Mouse (Mus musculus) adrenal gland, adult 8-10 months (tissue): ENCODE measurements around the gene Snph. TPM values are rescaled to one million over a fixed set of nuclear protein-coding genes. Genes with fewer than 3 reads are reported as not detected.
A peak's percentile ranks its signal among the peaks of the same experiment; 100 is the strongest.
"Not testable (repeated sequence)": the region's sequence is repeated elsewhere in the genome, so short reads cannot be mapped to it uniquely, and the experiment has no call there.

Experiments used
- DNase-seq: peaks from one replicate; pipeline ENCODE4 v3.0.0; 2022
- total RNA-seq, 4 experiments: library from RNA; stranded (reverse); gene quantifications; 2 replicates each; pipeline ENCODE4 v1.2.4; 2022

The Snph gene
- total RNA-seq: 10 to 100 TPM; 12.5 to 39.1 (median 22.8) TPM

DNA sequence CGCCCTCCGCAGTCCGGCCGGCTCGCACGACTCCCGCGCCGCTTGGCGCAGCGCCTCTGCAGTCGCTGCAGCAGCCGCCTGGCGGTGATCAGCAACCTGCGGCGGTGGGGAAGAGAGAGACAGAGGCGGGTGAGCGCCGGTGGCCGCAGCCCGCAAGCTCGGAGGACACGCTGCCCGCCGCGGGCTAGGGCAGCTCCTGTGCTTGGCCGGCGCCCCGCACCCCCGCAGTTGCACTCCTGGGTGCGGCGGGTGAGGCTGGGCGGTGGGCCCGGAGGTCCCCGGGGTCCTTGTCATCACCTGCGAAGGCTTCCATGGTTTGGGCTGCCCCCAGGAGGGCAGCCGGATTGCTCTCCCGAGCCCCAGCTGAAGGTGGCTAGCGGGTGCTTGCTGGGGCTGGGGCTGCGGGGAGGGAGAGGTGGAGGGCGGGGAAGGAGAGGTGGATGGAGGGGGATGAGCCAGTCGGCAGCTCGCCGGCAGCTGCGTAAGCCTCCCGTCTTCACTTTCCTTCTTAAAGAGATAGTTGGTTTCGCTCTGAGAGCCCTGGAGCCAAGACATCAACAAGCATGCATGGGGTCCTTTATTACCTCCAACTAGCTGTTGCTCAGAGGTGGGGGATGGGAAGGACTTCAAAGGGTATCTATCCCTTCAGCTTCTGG lies at the start of gene Snph:
Snph (minus strand) TSS at position 435 of the 656 bp plus-strand sequence.
- peak; percentile 55 for DNase-seq

DNA sequence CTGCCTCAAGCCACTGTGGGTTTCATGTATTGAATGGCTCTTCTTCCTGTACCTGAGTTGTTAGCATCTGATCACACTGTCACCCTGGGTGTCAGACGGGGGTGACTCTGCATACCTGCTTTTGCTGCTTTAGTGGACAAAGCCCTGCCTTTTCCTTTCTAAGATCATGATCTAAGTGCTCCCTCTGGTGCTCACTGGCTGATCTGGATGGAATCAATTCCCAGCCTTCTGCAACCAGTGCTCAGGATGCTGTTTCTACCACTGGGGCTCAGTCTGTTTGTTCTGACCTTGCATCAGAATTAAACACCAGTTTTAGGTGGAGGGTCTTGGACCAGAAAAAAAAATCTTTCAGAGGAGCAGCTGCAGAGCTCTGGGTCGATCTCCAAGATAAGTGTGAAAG lies 43.8 kb upstream of the Snph start:
- DNase-seq: no peak

DNA sequence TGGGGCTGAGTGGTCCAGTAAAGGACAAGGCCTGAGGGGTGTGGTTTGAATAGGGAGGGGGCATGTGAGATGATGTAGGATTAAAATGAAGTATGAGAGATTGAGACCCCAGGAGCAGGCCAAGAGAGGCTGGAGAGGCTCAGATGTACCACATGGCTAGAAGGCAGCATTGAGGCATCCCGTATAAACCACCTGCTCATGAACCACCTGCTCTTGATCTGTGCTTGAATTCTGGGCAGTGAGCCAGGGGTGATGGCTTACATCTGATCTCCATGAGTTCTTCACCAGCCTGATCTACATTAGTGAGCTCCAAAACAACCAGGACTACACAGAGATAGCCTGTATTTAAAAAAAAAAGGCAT lies 38.6 kb upstream of the Snph start:
- no peak for DNase-seq

DNA sequence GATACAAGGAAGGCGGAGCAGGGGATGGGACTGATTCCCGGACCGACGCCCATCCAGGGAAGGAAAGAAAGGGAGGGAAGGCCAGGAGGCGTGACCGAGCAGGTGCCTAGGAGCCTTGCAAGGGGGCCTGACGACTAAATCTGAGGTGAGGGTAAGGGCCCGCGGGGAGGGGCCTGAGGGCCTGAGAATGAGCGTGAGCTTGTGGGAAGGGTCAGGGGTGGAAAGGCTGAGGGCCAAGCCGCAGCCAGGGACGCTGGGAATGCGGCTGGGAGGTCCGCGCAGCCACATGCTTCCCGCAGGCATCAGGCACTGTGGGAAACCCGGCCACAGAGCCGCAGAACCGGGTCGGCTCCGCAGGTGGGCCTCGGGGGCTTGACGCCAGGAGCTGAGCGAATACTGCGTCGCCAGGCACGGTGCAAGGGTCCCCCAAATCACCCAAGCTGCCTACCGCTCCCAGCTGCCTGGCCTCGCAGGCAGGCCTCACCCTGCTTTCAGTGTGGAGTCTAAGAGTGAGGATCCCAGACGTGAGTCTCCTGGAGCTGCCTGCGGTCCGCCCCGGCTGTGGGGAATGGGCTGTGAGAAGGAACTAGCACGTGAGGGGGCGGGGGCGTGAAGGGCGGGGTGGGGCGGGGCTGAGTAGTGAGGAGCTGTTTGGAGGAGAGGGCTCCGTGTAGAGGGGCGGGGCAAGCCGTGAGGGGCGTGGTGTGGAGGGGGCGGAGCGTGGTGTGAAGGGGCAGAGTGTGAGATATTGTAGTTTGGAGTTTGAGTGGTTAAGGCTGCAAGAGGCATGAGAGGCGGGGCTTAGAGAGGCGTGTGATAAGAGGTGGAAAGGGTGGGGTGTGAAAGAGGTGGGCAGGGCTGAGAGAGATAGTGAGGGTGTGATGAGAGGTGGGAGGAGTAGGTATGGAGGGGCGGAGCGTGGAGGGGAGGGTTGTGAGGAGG lies 37.9 kb upstream of the Snph start:
- DNase-seq: no peak

DNA sequence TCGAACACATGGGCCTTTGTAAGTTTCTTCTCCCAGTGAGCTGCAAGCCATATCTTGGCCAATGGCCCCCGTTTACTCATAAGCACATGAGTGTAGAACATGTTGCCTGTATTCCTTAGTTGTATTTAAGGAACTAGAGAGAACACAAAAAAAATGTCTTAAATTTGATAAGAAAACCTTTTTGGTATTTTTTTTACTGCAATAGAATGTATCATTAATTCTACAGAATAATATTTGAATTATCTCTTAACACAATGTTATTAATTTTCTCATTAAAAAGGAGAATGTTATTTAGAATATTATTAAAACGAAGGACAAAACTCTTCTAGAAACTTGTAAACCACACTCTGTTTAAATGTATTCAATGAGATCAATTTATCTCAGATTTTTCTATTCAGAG lies 36.0 kb upstream of the Snph start, which contains the start of gene Rad21l:
Rad21l (minus strand) TSS at position 101 of the 400 bp plus-strand sequence.
- no peak for DNase-seq

DNA sequence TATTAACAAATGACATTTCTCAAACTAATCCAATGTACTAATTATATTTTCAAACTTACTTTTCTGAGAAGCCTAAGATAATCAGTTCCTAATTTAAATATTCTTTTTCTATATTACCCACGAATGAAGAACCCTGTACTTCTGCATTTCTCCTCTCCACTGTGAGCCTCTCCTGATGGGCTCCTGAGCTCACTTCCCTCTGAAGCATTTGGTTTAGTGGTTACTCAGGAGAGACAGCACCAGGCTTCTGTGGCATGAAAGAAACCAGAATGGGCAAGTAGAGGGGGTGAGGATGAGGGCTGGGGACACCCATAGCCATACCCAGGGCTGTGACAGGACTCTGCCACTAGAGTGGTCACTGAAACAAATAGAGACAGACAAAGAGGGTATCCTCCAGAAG lies 19.7 kb upstream of the Snph start:
- DNase-seq: no peak

DNA sequence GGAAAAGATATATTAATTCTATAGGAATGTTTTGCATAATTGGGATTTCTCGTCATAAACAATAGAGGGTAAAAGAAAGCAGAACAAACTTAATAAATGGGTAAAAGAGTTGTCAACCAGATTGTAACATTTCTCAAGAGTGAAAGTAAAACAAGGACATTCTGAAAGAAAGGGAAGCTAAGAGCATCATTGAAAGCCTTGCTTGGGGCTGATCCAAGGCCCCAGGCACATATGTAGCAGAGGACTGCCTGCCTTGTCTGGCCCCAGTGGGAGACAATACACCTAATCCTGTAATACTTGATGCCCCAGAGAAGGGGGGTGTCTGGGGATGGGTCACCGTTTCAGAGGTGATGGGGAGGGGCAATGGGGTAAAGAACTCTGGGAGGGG lies 3.6 kb upstream of the Snph start:
- no peak for DNase-seq

DNA sequence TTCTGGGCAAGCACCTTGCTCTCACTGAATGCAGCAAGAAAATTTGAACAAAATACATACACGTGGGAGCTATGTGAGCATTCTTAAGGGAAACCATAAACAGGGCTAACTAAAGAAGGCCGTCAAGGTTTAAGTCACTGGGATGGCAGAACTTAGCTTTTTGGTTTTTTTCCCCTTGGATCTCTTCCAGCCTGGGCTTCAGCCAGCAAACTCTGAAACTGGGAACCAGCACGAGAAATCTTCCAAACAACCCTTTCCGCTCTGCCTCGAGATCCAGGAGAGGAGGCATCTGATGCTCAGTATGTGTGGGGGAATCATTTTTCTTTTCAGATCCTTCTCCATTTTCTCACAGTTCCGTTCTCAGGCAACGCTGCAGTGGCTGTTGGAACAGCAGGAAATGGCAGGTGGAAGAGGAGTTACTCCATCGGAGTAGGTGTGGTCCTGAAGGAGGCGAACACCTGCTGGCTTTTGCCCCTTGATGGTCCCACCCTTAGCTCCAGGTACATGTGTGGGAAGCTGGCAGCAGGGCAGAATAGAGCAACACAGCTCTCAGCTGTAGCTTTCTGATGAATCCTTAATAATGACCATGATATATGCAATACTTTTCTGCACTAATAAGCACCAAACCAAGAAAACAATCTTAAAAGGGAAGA lies 3.1 kb upstream of the Snph start:
- DNase-seq: no peak

DNA sequence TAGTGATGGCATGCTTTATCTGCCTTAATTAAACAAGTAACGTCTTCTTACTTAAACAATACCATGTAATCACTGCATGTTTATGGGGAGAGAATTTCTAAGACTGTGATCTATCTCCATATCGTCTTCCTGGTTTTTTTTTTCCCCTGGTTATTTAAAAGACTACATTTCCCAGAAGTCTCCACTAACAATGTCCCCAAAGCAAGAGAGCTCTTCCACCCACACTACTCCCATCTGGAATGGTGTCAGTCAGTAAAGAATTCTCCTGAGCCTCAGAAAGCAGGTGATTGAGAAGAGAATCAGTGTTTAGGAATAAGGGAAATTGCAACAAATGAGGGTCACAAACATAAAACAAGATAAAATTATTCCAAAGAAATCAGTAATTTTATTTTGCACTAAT lies 2.5 kb upstream of the Snph start:
- no peak for DNase-seq

DNA sequence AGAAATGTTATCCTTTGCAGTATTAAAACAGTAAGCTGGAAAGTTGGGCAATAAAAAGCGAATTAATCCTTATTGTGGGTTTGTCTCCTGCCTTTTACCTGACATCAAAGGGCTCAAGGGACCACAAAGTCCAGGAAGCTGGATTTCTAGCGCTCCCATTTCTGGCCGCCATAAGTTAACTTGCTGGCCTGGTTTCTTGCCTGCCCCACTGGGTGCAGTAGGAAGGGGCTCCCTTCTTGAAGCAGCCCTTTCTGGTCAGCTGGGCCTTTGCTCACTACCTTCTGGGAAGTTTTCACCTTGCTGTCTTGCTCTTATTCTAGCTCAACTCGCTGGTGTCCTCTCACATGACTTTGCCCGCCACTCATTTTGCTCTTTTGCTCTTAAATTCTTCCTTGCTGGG lies 589 bp upstream of the Snph start:
- no peak for DNase-seq

DNA sequence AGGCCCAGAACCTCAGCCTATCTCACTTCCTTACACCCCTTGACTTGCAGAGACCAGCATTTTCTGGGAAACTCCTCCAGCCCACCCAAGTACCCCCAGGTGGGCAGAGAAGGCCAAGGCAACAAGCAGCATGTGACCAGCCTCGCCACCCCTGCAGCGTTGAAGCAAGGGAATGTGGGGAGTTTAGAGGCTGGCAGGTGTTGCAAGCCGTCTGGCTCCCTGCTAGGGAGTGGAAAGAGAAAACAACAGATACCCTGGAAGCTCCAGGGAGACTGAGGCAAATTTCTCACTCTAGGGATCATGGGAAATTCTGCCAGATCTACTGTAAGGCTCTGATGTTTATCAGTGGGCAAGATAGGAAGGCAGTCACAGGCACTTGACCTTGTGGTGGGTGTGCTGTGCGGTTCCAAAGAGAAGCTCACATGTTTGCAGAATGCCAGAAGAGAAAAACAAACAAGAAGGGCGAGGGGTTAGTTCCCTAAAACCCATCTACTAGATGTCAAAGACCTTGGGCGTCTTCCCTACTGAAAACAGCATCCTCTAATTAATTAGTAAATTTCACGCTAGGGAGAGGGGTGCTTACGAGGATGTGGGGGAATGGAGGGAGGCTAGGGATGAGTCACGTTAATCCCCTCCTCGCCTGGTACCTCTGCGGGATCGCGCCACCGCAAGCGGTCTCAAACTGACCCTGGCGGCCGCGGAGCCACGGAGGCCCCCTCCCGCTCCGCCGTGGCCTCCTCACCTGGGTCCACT lies 811 bp downstream of the Snph start:
- DNase-seq: no peak

DNA sequence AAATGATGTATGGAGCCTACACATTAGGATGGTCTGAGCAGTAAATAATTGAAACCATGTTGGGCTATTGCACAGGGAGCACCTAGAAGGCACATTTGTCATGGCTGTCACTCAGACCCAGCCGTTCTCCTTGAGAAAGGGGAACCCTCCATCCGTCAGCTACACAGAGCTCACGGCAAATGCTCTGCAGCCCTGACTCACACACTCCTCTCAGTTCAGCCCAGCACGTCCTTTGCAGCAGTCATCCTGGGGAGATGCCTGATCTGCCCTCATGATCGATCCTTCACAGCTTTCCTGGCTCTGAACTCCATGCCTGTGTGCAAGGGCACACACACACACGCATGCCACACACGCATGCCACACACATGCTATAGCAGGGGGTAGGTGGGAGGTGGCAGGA lies 3.1 kb downstream of the Snph start:
- no peak for DNase-seq

DNA sequence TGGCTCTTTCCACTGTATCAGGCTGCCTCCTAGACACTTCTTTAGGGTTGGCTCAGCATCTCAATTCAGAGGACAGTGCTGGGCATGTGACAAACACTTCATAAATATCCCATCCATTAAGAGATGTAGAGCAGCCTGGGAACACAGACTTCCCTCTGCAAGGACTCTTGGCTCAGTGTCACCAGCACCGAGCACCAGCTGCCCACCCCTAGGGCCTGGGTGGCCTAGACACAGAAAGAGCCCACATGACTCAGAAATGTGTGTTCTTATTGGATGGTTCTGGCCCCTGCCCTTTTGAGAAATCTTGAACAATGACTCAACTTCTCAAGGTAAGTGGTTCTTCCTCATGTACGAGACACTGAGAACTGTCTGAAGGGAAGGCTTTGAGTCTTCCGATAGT lies 4.4 kb downstream of the Snph start:
- DNase-seq: no peak

DNA sequence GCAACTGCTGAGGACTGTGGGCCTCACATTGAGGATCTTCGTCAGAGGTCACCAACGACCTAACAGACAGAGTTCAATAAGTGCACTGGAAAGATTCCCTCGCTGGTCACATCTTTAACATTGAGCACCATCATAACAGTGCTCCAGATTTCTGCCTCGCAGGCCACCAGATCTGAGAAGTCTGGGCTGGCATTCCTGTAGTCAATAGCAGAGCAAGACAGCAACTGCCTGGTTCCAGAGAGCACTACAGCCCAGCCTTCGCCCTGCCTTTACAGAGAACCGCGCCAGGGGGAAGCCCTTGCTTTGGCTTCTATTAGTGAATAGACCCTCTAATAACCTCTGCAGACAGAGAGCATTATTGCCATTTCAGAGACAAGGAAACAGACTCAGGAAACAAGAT lies 6.1 kb downstream of the Snph start:
- no peak for DNase-seq

DNA sequence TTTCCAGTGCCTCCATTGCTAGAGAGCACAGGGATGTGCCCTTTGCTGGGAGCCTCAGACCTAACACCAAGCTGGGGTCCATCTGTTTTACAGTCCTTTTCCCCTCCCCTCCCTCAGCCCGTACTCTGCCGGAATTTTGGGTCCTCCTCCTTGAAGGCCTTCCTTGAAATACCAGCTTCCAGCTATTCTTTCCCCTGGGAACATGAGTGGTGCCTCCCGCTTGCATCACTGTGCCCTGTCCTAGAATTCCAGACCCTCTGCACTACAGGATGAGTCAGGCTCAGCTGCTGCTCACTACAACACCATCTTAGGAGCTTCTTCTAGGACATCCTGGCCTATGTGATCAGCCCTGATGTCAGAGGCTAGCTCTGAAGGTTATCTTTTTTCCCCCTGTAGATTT lies 8.6 kb downstream of the Snph start:
- DNase-seq: no peak

DNA sequence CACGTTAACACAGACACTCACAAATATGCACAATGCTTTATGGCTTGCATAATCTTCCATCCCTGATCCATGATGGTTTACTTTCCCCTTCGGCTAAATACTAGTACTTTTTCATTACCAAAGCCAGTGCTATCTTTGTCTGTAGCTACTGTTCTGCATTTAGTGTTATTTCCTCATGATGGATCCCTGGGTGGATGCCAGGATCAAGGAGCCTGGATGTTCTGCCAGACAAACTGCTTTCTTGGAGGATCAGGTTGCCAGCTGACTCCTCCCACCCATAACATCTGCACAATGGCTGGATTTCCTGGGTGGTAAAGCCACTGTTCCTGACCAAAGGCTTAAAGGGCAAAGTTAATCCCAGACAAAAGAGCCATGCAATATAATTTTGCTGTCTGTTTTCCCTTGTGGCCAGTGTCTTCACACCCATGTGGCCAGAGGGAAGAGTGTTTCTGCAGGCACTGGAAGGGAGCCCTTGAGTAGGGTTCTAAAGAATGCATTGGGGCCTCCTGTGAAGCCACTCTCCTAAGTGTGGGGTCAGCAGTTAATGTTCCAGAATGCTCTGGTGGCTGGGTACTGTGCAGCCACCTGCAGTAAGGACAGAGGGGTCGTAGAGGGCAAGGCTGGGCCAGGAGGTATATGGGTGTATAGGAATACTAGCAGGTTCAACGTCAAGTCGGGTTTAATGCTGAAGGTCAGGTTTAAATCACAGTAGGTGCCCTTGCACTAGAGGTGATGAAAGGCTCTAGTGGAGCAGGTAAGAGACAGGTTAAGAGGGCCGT lies 15.7 kb downstream of the Snph start:
- no peak for DNase-seq

DNA sequence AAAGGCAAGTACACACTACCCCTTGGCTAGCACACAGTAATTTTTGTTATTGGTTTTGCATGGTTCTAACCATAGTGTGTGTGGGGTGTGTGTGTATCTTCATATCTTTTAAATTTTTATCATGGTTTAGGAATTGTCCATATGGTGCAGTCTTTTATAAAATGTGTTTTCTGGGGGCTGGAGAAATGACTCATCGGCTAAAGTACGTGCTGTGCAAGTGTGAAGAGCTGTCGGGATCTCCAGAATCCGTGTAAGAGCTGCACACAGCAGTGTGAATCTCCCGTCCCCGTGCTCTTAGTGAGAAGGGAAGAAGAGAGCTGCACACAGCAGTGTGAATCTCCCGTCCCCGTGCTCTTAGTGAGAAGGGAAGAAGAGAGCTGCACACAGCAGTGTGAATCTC lies 16.6 kb downstream of the Snph start:
- DNase-seq: not testable (repeated sequence)

DNA sequence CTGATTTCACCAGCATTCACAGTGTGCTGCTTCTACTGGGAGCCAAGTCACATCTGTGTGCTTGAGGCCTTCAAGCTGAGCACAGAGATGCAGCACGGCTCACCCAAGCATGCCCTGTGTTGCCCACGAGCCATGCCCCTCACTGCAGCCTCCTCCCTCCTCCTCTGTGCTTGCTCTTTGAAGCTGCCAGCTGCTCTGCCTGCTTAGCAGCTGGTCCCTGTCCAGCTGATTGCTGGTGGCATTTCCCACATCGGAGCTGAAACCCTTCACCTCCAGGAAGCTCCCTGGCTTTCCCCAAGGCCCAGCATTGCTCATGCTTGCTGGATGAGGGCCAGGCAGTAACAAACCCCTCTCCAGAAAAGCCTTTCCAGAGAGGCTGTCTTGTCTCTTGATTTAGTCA lies 22.4 kb downstream of the Snph start:
- DNase-seq: peak; percentile 15

DNA sequence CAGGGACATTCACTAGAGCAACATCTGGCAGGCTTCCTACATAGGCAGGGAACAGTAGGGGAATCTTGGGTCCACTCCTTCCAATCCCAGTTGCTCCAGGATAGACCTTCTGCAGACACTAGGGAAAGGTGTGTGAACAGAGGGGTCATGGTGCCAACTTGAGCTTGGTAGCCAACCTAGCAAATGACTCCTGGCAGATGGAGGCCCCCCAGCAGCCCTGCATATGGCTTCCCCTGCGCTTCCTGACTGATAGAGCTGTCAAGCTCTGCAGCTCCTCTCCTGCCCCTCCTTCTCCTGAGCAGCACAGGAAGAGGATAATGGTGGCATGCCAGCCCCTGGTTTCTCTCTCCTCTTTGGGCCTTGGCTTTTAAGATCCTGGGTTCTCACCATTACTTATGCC lies 24.0 kb downstream of the Snph start:
- no peak for DNase-seq

DNA sequence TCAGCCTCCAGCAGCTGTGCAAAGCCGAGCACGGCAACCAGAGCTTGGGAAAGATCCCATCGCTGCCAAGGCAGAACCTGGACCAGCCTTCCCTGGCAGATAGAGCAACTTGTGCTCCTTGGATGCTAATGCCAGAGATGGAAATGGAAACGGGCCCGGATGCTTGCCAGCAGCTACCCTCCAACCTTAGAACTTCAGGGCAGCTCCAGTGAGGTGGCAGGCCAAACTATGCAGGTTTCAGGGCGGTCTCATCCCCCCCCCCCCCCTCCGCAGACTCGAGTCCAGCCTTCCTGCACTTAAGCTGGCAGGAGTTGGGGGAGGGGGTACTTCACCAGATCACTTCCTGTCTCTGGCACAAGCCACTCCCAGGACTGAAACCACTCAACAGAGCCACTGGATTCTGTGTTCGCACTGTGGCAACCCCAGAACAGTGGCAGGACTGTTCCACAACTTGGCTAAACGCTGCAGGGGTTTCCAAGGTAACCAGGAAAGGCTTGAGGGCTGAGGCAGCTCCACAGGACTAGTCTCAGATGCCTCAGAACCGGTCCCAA lies 26.9 kb downstream of the Snph start:
- DNase-seq: no peak

DNA sequence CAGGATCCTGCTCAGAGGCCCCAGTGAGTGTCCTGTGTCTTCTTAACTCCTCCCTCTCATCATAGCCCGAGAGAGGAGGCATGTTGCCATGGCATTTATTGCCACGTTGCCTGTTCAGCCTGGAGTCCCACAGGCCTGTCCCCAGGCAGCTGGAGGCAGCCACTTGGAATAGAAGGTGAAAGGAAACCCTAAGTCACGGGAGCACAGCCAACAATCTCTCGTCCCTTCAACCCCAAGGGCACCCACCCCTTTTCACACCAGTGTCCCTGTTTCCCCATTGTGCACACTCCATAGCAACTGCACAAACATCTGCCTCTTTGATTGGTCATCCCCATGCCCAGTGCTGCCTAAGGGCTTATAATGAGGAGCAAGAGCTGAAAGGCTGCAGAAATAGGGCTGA lies 28.8 kb downstream of the Snph start:
- DNase-seq: no peak

DNA sequence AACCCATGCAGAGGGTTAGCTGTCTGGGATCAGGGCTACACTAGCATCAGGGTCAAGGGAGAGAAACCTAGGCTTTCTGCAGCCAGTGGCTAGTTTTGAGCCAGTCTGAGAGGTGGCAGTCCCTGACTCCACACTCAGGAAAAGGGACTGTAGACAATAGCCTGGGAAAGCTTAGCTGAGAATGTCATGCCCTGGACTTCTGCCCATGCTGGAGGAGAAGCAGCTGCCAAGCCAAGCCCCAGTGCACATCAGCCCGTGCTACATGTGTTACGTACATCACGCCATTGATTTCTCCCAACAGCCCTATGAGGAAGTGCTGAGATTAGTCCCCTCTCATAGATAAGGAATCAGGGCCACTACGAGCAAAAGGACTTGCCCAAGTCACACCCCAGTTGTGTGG lies 30.3 kb downstream of the Snph start:
- DNase-seq: no peak
